Mouse (Mus musculus) left cerebral cortex, postnatal 36 days (tissue): ENCODE results near the gene Mmp15. TPM values are rescaled to one million over a fixed set of nuclear protein-coding genes. Genes with fewer than 3 reads are reported as not detected.

Experiments
- DNase-seq, 2 experiments: peaks; one replicate each; pipeline ENCODE4 v3.0.0; 2021 to 2022; ENCODE audit warnings: low spot score in 2 of 2, mixed read lengths in 1 of 2
- intact Hi-C: fragments of 180-260 bp; cut with DNase I; formaldehyde crosslinking; loops from one replicate; pipeline ENCODE4 v1.15.1; 2025
- total RNA-seq, 2 experiments: library from RNA; stranded (reverse); gene quantifications; 2 replicates each; pipeline ENCODE4 v1.2.3; 2021

Gene Mmp15
- total RNA-seq, 2 experiments from 2014 or later, result 18.9 to 19.6 TPM

GRCm38 (mm10) chr8:95332437-95333199 is 19.4 kb upstream of the Mmp15 start:
- no peak for DNase-seq
- intact Hi-C loops, result no loop called here

GRCm38 (mm10) chr8:95335706-95336105 is 16.4 kb upstream of the Mmp15 start:
- intact Hi-C loops, result no loop called here

GRCm38 (mm10) chr8:95336363-95336762 is 15.7 kb upstream of the Mmp15 start:
- no peak for DNase-seq
- intact Hi-C loops, result no loop called here

More at GRCm38 (mm10) chr8:95335706-95336105, 16.4 kb upstream of the Mmp15 start:
- DNase-seq, result no peak

GRCm38 (mm10) chr8:95341721-95342120 is 10.3 kb upstream of the Mmp15 start:
- intact Hi-C loops, result loop anchor here (10.0 kb wide), 1 partner anchor 363 kb away; no protein-coding TSS in a partner anchor
- DNase-seq, result no peak

- intact Hi-C loops, result loop anchor here (5.0 to 10.0 kb wide), 2 partner anchors 193 to 360 kb away; no protein-coding TSS in a partner anchor
- DNase-seq, result no peak
These were observed 7.4 kb upstream of the Mmp15 start for GRCm38 (mm10) chr8:95344668-95345067.

- intact Hi-C loops, result loop anchor here (2.0 to 10.0 kb wide), 3 partner anchors 88 to 358 kb away; partner anchors contain the start of gene Cfap20
- peak; percentile 60 to 78 for DNase-seq
These were observed 5.2 kb upstream of the Mmp15 start for GRCm38 (mm10) chr8:95346643-95347545.

- intact Hi-C loops, result loop anchor here (5.0 to 10.0 kb wide), 2 partner anchors 189 to 356 kb away; no protein-coding TSS in a partner anchor
These were observed 3.7 kb upstream of the Mmp15 start for GRCm38 (mm10) chr8:95348356-95348755.

GRCm38 (mm10) chr8:95348811-95349630 is 3.0 kb upstream of the Mmp15 start:
- DNase-seq, result peak; percentile 75 to 80
- intact Hi-C loops, result loop anchor here (5.0 to 10.0 kb wide), 2 partner anchors 188 to 356 kb away; no protein-coding TSS in a partner anchor

More at GRCm38 (mm10) chr8:95348356-95348755, 3.7 kb upstream of the Mmp15 start:
- no peak for DNase-seq

GRCm38 (mm10) chr8:95351461-95351860 is 607 bp upstream of the Mmp15 start:
- intact Hi-C loops, result no loop called here
- no peak for DNase-seq

- peak; percentile 38 to 50 for DNase-seq
These were observed 1.1 kb downstream of the Mmp15 start for GRCm38 (mm10) chr8:95352871-95353866.

GRCm38 (mm10) chr8:95354606-95355005 is 2.5 kb downstream of the Mmp15 start:
- intact Hi-C loops, result no loop called here
- no peak for DNase-seq

More at GRCm38 (mm10) chr8:95352871-95353866, 1.1 kb downstream of the Mmp15 start:
- intact Hi-C loops, result no loop called here

GRCm38 (mm10) chr8:95358550-95359411 is 6.7 kb downstream of the Mmp15 start:
- intact Hi-C loops, result no loop called here
- no peak for DNase-seq

- intact Hi-C loops, result no loop called here
- no peak for DNase-seq
These were observed 8.3 kb downstream of the Mmp15 start for GRCm38 (mm10) chr8:95360181-95361015.

GRCm38 (mm10) chr8:95361016-95361341 is 8.9 kb downstream of the Mmp15 start:
- no peak for DNase-seq
- intact Hi-C loops, result no loop called here

- no peak for DNase-seq
- intact Hi-C loops, result no loop called here
These were observed 10.2 kb downstream of the Mmp15 start for GRCm38 (mm10) chr8:95362272-95362671.

GRCm38 (mm10) chr8:95363849-95364248 is 11.8 kb downstream of the Mmp15 start:
- no peak for DNase-seq
- intact Hi-C loops, result no loop called here
